Mouse (Mus musculus): Measurements from ENCODE around the gene Gm3512. TPM values are rescaled to one million over a fixed set of nuclear protein-coding genes. Genes with fewer than 3 reads are reported as not detected.
A peak's percentile ranks its signal among the peaks of the same experiment; 100 is the strongest.
"Not testable (repeated sequence)": the region's sequence is repeated elsewhere in the genome, so short reads cannot be mapped to it uniquely, and the experiment has no call there.

Gm3512 gene
- total RNA-seq (2021): under 1 TPM in 1 of 2 experiments, not detected in 1; 0.18 TPM
- long read RNA-seq, experiment 1: 0 reads
- long read RNA-seq, experiment 2: 0 reads

- intact Hi-C loops (cut with DNase I; ENCODE audit: low total_unique reads); DNase-seq: not testable (repeated sequence)
These were observed at the start of gene Gm3512 for GRCm38 (mm10) chr14:7174483-7174971. Gene Gm3512, minus strand, starts transcription at chr14:7174533.

DNA sequence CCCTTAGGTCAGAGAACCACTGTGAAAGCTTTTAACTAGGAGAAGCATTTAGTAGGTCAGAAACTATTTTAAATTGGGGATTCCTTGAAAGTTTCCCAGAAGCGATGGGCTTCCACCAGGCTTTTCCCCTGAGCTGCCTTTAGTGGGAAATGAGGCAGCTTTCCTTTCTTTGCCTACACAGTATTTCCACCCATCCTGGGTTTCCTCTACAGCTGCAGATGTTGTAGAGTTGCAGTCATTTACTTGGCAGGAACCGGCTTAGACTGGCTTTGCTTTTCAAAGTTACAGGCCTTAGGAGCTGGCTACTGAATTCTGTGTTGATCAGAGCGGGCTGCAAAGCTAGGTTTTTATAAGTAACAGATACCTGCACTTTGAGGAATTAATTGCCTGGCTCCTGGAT, 25.7 kb upstream of the Gm3512 start:
- intact Hi-C loops (cut with DNase I; ENCODE audit: low total_unique reads): not testable (repeated sequence)
- DNase-seq: peak; percentile 5

GRCm38 (mm10) chr14:7194440-7194839, 20.1 kb upstream of the Gm3512 start, which contains the start of gene Gm16434:
Gene Gm16434, minus strand, starts transcription at chr14:7194540.
- not testable (repeated sequence) for DNase-seq

DNA sequence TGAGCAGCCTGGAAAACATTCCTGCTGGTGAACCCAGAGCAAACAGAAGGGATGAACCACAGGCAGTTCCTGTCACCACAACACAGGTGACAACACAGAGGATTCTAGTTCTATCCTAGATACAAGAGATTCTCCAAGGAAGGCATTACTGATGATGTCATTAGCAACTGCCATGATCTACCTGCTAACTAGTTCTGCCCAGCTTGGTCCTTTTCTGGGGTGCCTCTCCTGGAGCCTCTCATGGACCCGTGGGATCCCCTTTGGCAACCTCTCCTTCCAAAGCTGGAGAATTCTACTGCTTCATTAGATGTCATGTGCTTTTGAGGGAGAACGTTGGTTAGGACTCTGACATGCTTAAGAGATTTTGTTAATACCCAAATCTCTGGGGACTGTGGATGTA, 49.0 kb downstream of the Gm3512 start, which contains the start of gene Gm6676:
Gm6676 (minus strand) TSS at position 101 of the 400 bp plus-strand sequence.
- DNase-seq; intact Hi-C loops (cut with DNase I; ENCODE audit: low total_unique reads): not testable (repeated sequence)

More at GRCm38 (mm10) chr14:7194440-7194839, 20.1 kb upstream of the Gm3512 start, which contains the start of gene Gm16434:
- intact Hi-C loops (cut with DNase I; ENCODE audit: low total_unique reads): not testable (repeated sequence)

- intact Hi-C loops (cut with DNase I; ENCODE audit: low total_unique reads); DNase-seq: not testable (repeated sequence)
These were observed 69.1 kb downstream of the Gm3512 start for GRCm38 (mm10) chr14:7105124-7105802.

Other genes with a start within 250 kb of the Gm3512 start
- not detected for gene Gm6356, start 200.7 kb downstream of the Gm3512 start, total RNA-seq (2021)
- gene Gm10406, start 147.1 kb downstream of the Gm3512 start, total RNA-seq (2021): under 1 TPM in 1 of 2 experiments, not detected in 1; 0.25 TPM
- not detected for gene Gm3685, start 129.6 kb downstream of the Gm3512 start, total RNA-seq (2021)
- under 1 TPM in 1 of 2 experiments, not detected in 1; 0.64 TPM for gene Gm3696, start 73.9 kb downstream of the Gm3512 start, total RNA-seq (2021)
- not detected for gene Gm6676, start 49.1 kb downstream of the Gm3512 start, total RNA-seq (2021)
- not detected for gene Gm16434, start 20.0 kb upstream of the Gm3512 start, total RNA-seq (2021)
- gene Gm3727, start 90.2 kb upstream of the Gm3512 start, total RNA-seq (2021): not detected
- gene Gm3739, start 140.5 kb upstream of the Gm3512 start, total RNA-seq (2021): under 1 TPM in 1 of 2 experiments, not detected in 1; 0.21 TPM
- gene Gm5797, start 157.9 kb upstream of the Gm3512 start, total RNA-seq (2021): not detected
- not detected for gene Gm8374, start 190.6 kb upstream of the Gm3512 start, total RNA-seq (2021)